Mouse (Mus musculus) myocyte (in vitro differentiated cells): ENCODE data around the gene Acbd7.

Experiments
- CEBPB ChIP-seq: IDR thresholded peaks from 2 replicates; pipeline ENCODE4 v1.6.1; 2011; ENCODE audit warnings: mild to moderate bottlenecking, moderate library complexity; ENCODE audit not compliant: poor library complexity, insufficient read depth, severe bottlenecking
- E2F4 ChIP-seq: IDR thresholded peaks from one replicate; pipeline ENCODE4 v1.6.1; 2011; ENCODE audit warnings: mild to moderate bottlenecking, control low read depth, moderate library complexity; ENCODE audit not compliant: insufficient read depth
- POLR2A ChIP-seq: IDR thresholded peaks from one replicate; pipeline ENCODE4 v1.6.1; 2011; ENCODE audit warnings: low read depth, mild to moderate bottlenecking, control low read depth, moderate library complexity; ENCODE audit not compliant: insufficient read length
- POLR2AphosphoS2 ChIP-seq: IDR thresholded peaks from one replicate; pipeline ENCODE4 v1.6.1; 2011; ENCODE audit warnings: low read depth, control low read depth; ENCODE audit not compliant: insufficient read length

GRCm38 (mm10) chr2:3331071-3331703, 4.8 kb upstream of the Acbd7 start:
- TF ChIP-seq E2F4 (no peak), POLR2A (no peak), CEBPB (no peak), POLR2AphosphoS2 (peak; percentile 51)
